Mouse (Mus musculus): ENCODE data around the gene Adarb2.
A peak's percentile ranks its signal among the peaks of the same experiment; 100 is the strongest.

DNA sequence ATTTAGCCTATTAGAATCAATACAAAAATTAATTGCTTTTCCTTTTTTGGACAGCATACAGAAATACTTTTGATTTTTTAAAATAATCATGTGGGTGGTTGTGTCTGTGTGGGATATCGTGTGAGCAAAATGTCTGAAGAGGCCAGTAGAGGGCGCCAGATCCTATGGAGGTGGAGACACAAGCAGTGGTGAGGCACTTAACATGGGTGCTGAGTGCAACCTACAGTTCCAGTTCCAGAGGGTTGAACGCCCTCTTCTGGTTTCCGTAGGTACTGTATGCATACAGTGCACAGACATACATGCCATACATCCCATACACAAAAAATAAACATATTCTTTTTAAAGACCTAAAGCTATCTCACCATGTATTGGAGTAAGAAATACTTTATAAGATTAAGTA, 577.8 kb downstream of the Adarb2 start:
- TF ChIP-seq CTCF (IDR thresholded peaks at IDR 0.05; ENCODE audit: low read depth) (peak; percentile 72), EP300 (optimal IDR thresholded peaks at IDR 0.05) (no peak)
